Mouse (Mus musculus): ENCODE results near the gene Bcl2. TPM values are rescaled to one million over a fixed set of nuclear protein-coding genes. Genes with fewer than 3 reads are reported as not detected.

Bcl2 gene
- polyA plus RNA-seq, 1 experiment, result 6.7 TPM

GRCm38 (mm10) chr1:106597575-106598291 lies 116.3 kb downstream of the Bcl2 start:
- DNase-seq (ENCODE audit: extremely low spot score in 1 of 2, low spot score in 1 of 2), result no peak

- DNase-seq (ENCODE audit: extremely low spot score in 1 of 2, low spot score in 1 of 2), result no peak
Observed at GRCm38 (mm10) chr1:106596380-106596779, 117.7 kb downstream of the Bcl2 start.

- no peak for DNase-seq (ENCODE audit: extremely low spot score in 1 of 2, low spot score in 1 of 2)
Observed at GRCm38 (mm10) chr1:106595286-106595885, 118.7 kb downstream of the Bcl2 start.

GRCm38 (mm10) chr1:106591180-106591774 lies 122.8 kb downstream of the Bcl2 start:
- no peak for DNase-seq (ENCODE audit: extremely low spot score in 1 of 2, low spot score in 1 of 2)

- DNase-seq (ENCODE audit: extremely low spot score in 1 of 2, low spot score in 1 of 2), result no peak
Observed at GRCm38 (mm10) chr1:106589141-106589540, 124.9 kb downstream of the Bcl2 start.

GRCm38 (mm10) chr1:106587866-106588470 lies 126.1 kb downstream of the Bcl2 start:
- no peak for DNase-seq (ENCODE audit: extremely low spot score in 1 of 2, low spot score in 1 of 2)

GRCm38 (mm10) chr1:106586761-106587160 lies 127.3 kb downstream of the Bcl2 start:
- no peak for DNase-seq (ENCODE audit: extremely low spot score in 1 of 2, low spot score in 1 of 2)

- no peak for DNase-seq (ENCODE audit: extremely low spot score in 1 of 2, low spot score in 1 of 2)
Observed at GRCm38 (mm10) chr1:106585349-106585748, 128.7 kb downstream of the Bcl2 start.

- no peak for DNase-seq (ENCODE audit: extremely low spot score in 1 of 2, low spot score in 1 of 2)
Observed at GRCm38 (mm10) chr1:106584824-106585223, 129.2 kb downstream of the Bcl2 start.

GRCm38 (mm10) chr1:106584273-106584672 lies 129.8 kb downstream of the Bcl2 start:
- DNase-seq (ENCODE audit: extremely low spot score in 1 of 2, low spot score in 1 of 2), result no peak

GRCm38 (mm10) chr1:106583245-106584241 lies 130.5 kb downstream of the Bcl2 start:
- no peak for DNase-seq (ENCODE audit: extremely low spot score in 1 of 2, low spot score in 1 of 2)

- DNase-seq (ENCODE audit: extremely low spot score in 1 of 2, low spot score in 1 of 2), result no peak
Observed at GRCm38 (mm10) chr1:106582810-106583209, 131.3 kb downstream of the Bcl2 start.

GRCm38 (mm10) chr1:106581812-106582211 lies 132.3 kb downstream of the Bcl2 start:
- DNase-seq (ENCODE audit: extremely low spot score in 1 of 2, low spot score in 1 of 2), result no peak

- DNase-seq (ENCODE audit: extremely low spot score in 1 of 2, low spot score in 1 of 2), result no peak
Observed at GRCm38 (mm10) chr1:106579768-106580167, 134.3 kb downstream of the Bcl2 start.

GRCm38 (mm10) chr1:106572506-106572905 lies 141.6 kb downstream of the Bcl2 start:
- no peak for DNase-seq (ENCODE audit: extremely low spot score in 1 of 2, low spot score in 1 of 2)

GRCm38 (mm10) chr1:106570870-106571269 lies 143.2 kb downstream of the Bcl2 start:
- DNase-seq (ENCODE audit: extremely low spot score in 1 of 2, low spot score in 1 of 2), result no peak

- peak; percentile 16 to 34 for DNase-seq (ENCODE audit: extremely low spot score in 1 of 2, low spot score in 1 of 2)
Observed at GRCm38 (mm10) chr1:106570366-106570765, 143.7 kb downstream of the Bcl2 start.

- DNase-seq (ENCODE audit: extremely low spot score in 1 of 2, low spot score in 1 of 2), result no peak
Observed at GRCm38 (mm10) chr1:106569674-106570073, 144.4 kb downstream of the Bcl2 start.

- no peak for DNase-seq (ENCODE audit: extremely low spot score in 1 of 2, low spot score in 1 of 2)
Observed at GRCm38 (mm10) chr1:106568868-106569267, 145.2 kb downstream of the Bcl2 start.

GRCm38 (mm10) chr1:106567506-106567905 lies 146.6 kb downstream of the Bcl2 start:
- no peak for DNase-seq (ENCODE audit: extremely low spot score in 1 of 2, low spot score in 1 of 2)

Measured in frontal cortex, adult 2 months (tissue).